Mouse (Mus musculus) testis, adult 2 months (tissue): ENCODE measurements around the gene Tead4.

Experiments used
- CTCF ChIP-seq: fragments of 200-500 bp; IDR thresholded peaks from 2 replicates; pipeline ENCODE4 v1.5.1; 2012; ENCODE audit warnings: low read depth, mild to moderate bottlenecking, inconsistent platforms, low read length, moderate library complexity; ENCODE audit not compliant: control insufficient read depth, insufficient read depth, insufficient replicate concordance
- POLR2A ChIP-seq: fragments of 200-500 bp; IDR thresholded peaks from 2 replicates; pipeline ENCODE4 v1.6.1; 2012; ENCODE audit warnings: low read depth, mild to moderate bottlenecking, inconsistent platforms, low read length, moderate library complexity; ENCODE audit not compliant: control insufficient read depth

DNA sequence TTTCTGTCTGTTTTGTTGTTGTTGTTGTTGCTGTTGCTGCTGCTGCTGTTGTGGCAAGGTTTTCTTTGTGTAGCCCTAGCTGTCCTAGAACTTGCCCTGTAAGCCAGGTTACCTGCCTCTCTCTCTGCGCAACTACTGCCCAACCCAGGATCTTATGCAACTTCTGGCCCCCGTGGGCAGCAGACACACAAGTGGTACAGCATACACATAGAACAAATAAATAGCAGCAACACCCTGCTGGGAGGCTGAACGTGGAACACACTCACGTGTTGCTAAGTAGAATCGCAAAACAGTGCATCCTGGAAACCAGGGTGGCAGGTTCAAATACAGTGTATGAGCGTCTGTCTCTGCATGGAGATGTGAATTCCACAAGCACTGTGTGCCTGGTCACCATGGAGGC lies 11.9 kb downstream of the Tead4 start:
- TF ChIP-seq POLR2A (no peak), CTCF (no peak)
